Comparison of ENCODE assay signal across 10 mouse cellular contexts in the genomic region with DNA sequence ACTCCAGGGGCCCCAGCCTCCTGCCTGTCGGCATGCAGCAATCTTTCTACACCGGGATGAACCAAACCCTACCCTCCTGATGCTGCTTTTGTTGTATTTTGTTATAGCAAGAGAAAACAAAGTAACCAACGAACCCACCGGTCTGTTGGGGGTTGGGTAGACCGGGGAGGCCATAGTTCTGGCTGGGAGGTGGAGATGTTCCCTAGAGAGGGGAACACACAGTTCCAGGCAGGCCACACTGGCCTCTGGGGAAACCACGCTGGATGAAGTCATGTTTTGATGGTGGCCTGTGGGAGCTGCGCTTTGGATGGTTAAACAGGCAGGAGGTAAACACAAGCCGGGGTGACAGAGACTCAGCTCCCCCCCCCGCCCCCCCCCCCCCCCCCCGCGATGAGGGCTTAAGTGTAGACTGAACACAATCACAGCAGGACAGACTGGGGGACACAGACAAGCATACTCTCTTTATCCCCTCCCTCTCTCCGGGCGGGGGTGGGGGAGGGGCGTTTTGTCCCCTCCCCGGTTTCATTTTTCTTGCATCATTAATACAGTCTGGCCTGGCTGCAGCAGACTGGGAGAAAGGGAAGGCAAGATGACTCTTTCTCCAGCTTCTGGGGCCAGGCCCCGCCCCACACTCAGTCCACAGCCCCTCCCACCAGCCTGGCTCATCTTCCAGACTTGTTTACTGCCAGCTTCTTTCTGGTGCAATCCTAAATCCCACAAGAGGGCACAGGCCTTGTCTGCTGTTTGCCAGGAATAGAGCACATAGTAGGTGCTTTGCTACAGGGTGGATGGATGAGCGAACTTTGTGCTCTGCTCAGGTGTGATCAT. TPM values are rescaled to one million over a fixed set of nuclear protein-coding genes. Genes with fewer than 3 reads are reported as not detected.
A peak's percentile ranks its signal among the peaks of the same experiment; 100 is the strongest.
DNase-seq lines count a peak whose midpoint lies in the region; ATAC-seq and TF ChIP-seq lines count a peak whose summit lies in the region.
"Had no signal": no experiment of that assay in that cellular context is flagged by ENCODE, and none has a peak within 500 bp of the region (broad histone marks: within the 10 kb centered on the region; RNA-seq: fewer than 3 reads in every experiment).

No protein-coding gene starts in this region.

- TF ChIP-seq POLR2A in brain, embryonic 14.5 days (IDR thresholded peaks at IDR 0.05; ENCODE audit: borderline replicate concordance, extremely low read depth, insufficient read depth, insufficient read length, poor library complexity, severe bottlenecking): no peak

- H3K9ac ChIP-seq in heart, embryonic 12.5 days: no peak overlapping the region
- no peak overlapping the region for H3K9ac ChIP-seq in limb, embryonic 11.5 days (ENCODE audit: low read length)
- H3K9ac ChIP-seq: heart, embryonic 15.5 days had no signal

- no peak overlapping the region for H3K4me2 ChIP-seq in heart, embryonic 12.5 days
- H3K4me2 ChIP-seq in limb, embryonic 11.5 days (ENCODE audit: low read depth, severe bottlenecking): no peak overlapping the region
- H3K4me2 ChIP-seq: heart, embryonic 15.5 days had no signal

- H3K9me3 ChIP-seq in heart, embryonic 12.5 days (replicated peaks): peaks cover 10% of the 10 kb centered on the region; the same call in 1 of the 2 replicates
- H3K9me3 ChIP-seq in limb, embryonic 11.5 days (ENCODE audit: control insufficient read depth, low read length): no peaks in the 10 kb centered on the region
- H3K9me3 ChIP-seq: heart, embryonic 15.5 days had no signal

- peak; percentile 98 for DNase-seq in heart, adult 11 months
- DNase-seq in brain, embryonic 14.5 days (ENCODE audit: low read depth): peak; percentile 52
- DNase-seq in heart, adult 9 months (ENCODE audit: low spot score in 2 of 2): peak; percentile 47 to 60
- DNase-seq in limb, embryonic 11.5 days (ENCODE audit: low spot score): peak; percentile 39
- DNase-seq in retina, embryonic 14.5 days (ENCODE audit: low spot score): peak; percentile 36
- DNase-seq in spleen, adult 18-20 months: no peak

- ATAC-seq in heart, embryonic 12.5 days (ENCODE audit: insufficient number of reproducible peaks, low FRiP score): no peak
- no peak for ATAC-seq in limb, embryonic 11.5 days (ENCODE audit: insufficient number of reproducible peaks, low FRiP score, low TSS enrichment, low read depth)
- no peak for ATAC-seq in granulocyte monocyte progenitor cell, adult 5-6 weeks (replicated peaks; ENCODE audit: poor library complexity, severe bottlenecking)

- H3K27ac ChIP-seq in heart, embryonic 12.5 days (ENCODE audit: poor library complexity, severe bottlenecking): no peak overlapping the region
- no peak overlapping the region for H3K27ac ChIP-seq in limb, embryonic 11.5 days (replicated peaks; ENCODE audit: low read depth, low read length)
- H3K27ac ChIP-seq: heart, embryonic 15.5 days had no signal

- TF ChIP-seq CTCF in brain, embryonic 14.5 days (IDR thresholded peaks at IDR 0.05; ENCODE audit: borderline replicate concordance, extremely low read depth, insufficient read depth, insufficient read length): no peak

- no peak overlapping the region for H3K4me3 ChIP-seq in heart, embryonic 12.5 days
- no peak overlapping the region for H3K4me3 ChIP-seq in limb, embryonic 11.5 days (ENCODE audit: low read depth, low read length)
- H3K4me3 ChIP-seq: heart, embryonic 15.5 days had no signal

- WGBS in heart, embryonic 12.5 days: 19% methylated on average over 15 of the region's 17 CpGs
- 38% methylated on average over 10 of the region's 17 CpGs for WGBS in limb, embryonic 11.5 days

- peaks cover 8% of the 10 kb centered on the region; the same call in 1 of the 2 replicates for H3K4me1 ChIP-seq in heart, embryonic 12.5 days (replicated peaks)
- H3K4me1 ChIP-seq in limb, embryonic 11.5 days (ENCODE audit: control insufficient read depth, insufficient read depth, low read length): peaks cover 2% of the 10 kb centered on the region; the same call in 1 of the 2 replicates
- H3K4me1 ChIP-seq: heart, embryonic 15.5 days had no signal

- H3K36me3 ChIP-seq in heart, embryonic 12.5 days: no peaks in the 10 kb centered on the region
- H3K36me3 ChIP-seq in limb, embryonic 11.5 days (ENCODE audit: control insufficient read depth, insufficient read depth, low read length): no peaks in the 10 kb centered on the region
- H3K36me3 ChIP-seq: heart, embryonic 15.5 days had no signal

- no peaks in the 10 kb centered on the region for H3K27me3 ChIP-seq in heart, embryonic 12.5 days (replicated peaks)
- H3K27me3 ChIP-seq in limb, embryonic 11.5 days (ENCODE audit: control insufficient read depth, insufficient read depth, low read length): no peaks in the 10 kb centered on the region
- H3K27me3 ChIP-seq: heart, embryonic 15.5 days had no signal

RNA-seq across cellular contexts. Expression of a gene that starts 30.2 kb away (rescaled TPM):
- polyA plus RNA-seq in heart, embryonic 12.5 days (2016; fragmentation: Nextera tagmentation; extraction: Ambion mirVana): 0.05 TPM in 1 of 2 replicates, not detected in the other
- polyA plus RNA-seq in brain, embryonic 14.5 days (2012; rRNA removed): 0.10 and 0.14 TPM in 2 replicates
- polyA plus RNA-seq in limb, embryonic 11.5 days (2014; fragmentation: Nextera tagmentation; extraction: Ambion mirVana): 0.08 and 0.20 TPM in 2 replicates
- not detected in 2 replicates for total RNA-seq in granulocyte monocyte progenitor cell, adult 5-6 weeks (2014; fragmentation: Nextera tagmentation)
- not detected in 2 replicates for total RNA-seq in granulocyte monocyte progenitor cell, adult 5-6 weeks (2017)

RNA-seq across cellular contexts. Expression of a gene that starts 37.6 kb away (rescaled TPM):
- polyA plus RNA-seq in heart, embryonic 12.5 days (2016; fragmentation: Nextera tagmentation; extraction: Ambion mirVana): 0.19 TPM in 1 of 2 replicates, not detected in the other
- polyA plus RNA-seq in brain, embryonic 14.5 days (2012; rRNA removed): 0.37 and 0.64 TPM in 2 replicates
- 13.8 and 16.2 TPM in 2 replicates for polyA plus RNA-seq in limb, embryonic 11.5 days (2014; fragmentation: Nextera tagmentation; extraction: Ambion mirVana)
- not detected in 2 replicates for total RNA-seq in granulocyte monocyte progenitor cell, adult 5-6 weeks (2014; fragmentation: Nextera tagmentation)
- total RNA-seq in granulocyte monocyte progenitor cell, adult 5-6 weeks (2017): not detected in 2 replicates
- polyA plus RNA-seq: spleen, adult 2 months had no signal

RNA-seq across cellular contexts. Expression of a gene that starts 53.5 kb away (rescaled TPM):
- 18.3 and 21.6 TPM in 2 replicates for polyA plus RNA-seq in heart, embryonic 12.5 days (2016; fragmentation: Nextera tagmentation; extraction: Ambion mirVana)
- 24.1 and 27.0 TPM in 2 replicates for polyA plus RNA-seq in brain, embryonic 14.5 days (2012; rRNA removed)
- polyA plus RNA-seq in limb, embryonic 11.5 days (2014; fragmentation: Nextera tagmentation; extraction: Ambion mirVana): 32.7 and 33.7 TPM in 2 replicates
- total RNA-seq in granulocyte monocyte progenitor cell, adult 5-6 weeks (2014; fragmentation: Nextera tagmentation): 14.7 and 14.9 TPM in 2 replicates
- total RNA-seq in granulocyte monocyte progenitor cell, adult 5-6 weeks (2017): 47.4 and 93.8 TPM in 2 replicates

Comparison
In these comparisons a context has a peak if more than half of its experiments do, and no peak if none do; other contexts are left out.
1. DNase-seq: peak in heart, adult 11 months (single experiment), brain, embryonic 14.5 days (single experiment), heart, adult 9 months (2 of 2), limb, embryonic 11.5 days (single experiment) and retina, embryonic 14.5 days (single experiment); none in spleen, adult 18-20 months (0 of 2).